Mouse (Mus musculus) adrenal gland, adult 10 weeks (tissue): ENCODE measurements around the gene Foxl1. TPM values are rescaled to one million over a fixed set of nuclear protein-coding genes. Genes with fewer than 3 reads are reported as not detected.

ENCODE experiments used
- polyA plus RNA-seq: library from polyadenylated mRNA; stranded (reverse); fragments of 350-450 nt; fragmentation: Illumina TruSeq; extraction: RNeasy Lipid Tissue Mini Kit (QIAGEN cat#74804); gene quantifications from one replicate; pipeline ENCODE4 v1.2.3, GENCODE M21; 2014; ENCODE audit warnings: low read depth, low replicate concordance

Gene Foxl1
- not detected for polyA plus RNA-seq

GRCm38 (mm10) chr8:121127756-121128375 lies at the start of gene Foxl1:
Foxl1 (plus strand) TSS chr8:121127940.

GRCm38 (mm10) chr8:121084210-121084951 lies 43.4 kb upstream of the Foxl1 start, which contains the start of gene Foxf1:
Foxf1 (plus strand) TSS chr8:121084386.

GRCm38 (mm10) chr8:121107668-121108656 lies 19.8 kb upstream of the Foxl1 start, which contains the start of gene Mthfsd:
Mthfsd (minus strand) TSS chr8:121108392.

GRCm38 (mm10) chr8:121115948-121116347 lies 11.8 kb upstream of the Foxl1 start, which contains the start of gene Foxc2:
Foxc2 (plus strand) TSS chr8:121116171.

Other genes with a start within 250 kb of the Foxl1 start
- 0.41 TPM for gene Foxf1, start 43.6 kb upstream of the Foxl1 start, polyA plus RNA-seq
- gene Mthfsd, start 19.5 kb upstream of the Foxl1 start, polyA plus RNA-seq, result 7.4 TPM
- 2.4 TPM for gene Foxc2, start 11.8 kb upstream of the Foxl1 start, polyA plus RNA-seq